Mouse (Mus musculus) myocyte (in vitro differentiated cells): ENCODE measurements around the gene Nprl2.

Experiments used
- CEBPB ChIP-seq: IDR thresholded peaks from 2 replicates; pipeline ENCODE4 v1.6.1; 2011; ENCODE audit warnings: mild to moderate bottlenecking, moderate library complexity; ENCODE audit not compliant: poor library complexity, insufficient read depth, severe bottlenecking
- E2F4 ChIP-seq: IDR thresholded peaks from one replicate; pipeline ENCODE4 v1.6.1; 2011; ENCODE audit warnings: mild to moderate bottlenecking, control low read depth, moderate library complexity; ENCODE audit not compliant: insufficient read depth
- MYOD1 ChIP-seq, 3 experiments: IDR thresholded peaks; one replicate each; pipeline ENCODE4 v1.6.1; 2011; ENCODE audit warnings: control low read depth in 2 of 3, low read depth in 2 of 3, mild to moderate bottlenecking in 2 of 3, moderate library complexity in 1 of 3; ENCODE audit not compliant: insufficient read length in 2 of 3, control insufficient read depth in 1 of 3
- POLR2A ChIP-seq: IDR thresholded peaks from one replicate; pipeline ENCODE4 v1.6.1; 2011; ENCODE audit warnings: low read depth, mild to moderate bottlenecking, control low read depth, moderate library complexity; ENCODE audit not compliant: insufficient read length
- REST ChIP-seq: IDR thresholded peaks from one replicate; pipeline ENCODE4 v1.6.1; 2011; ENCODE audit warnings: mild to moderate bottlenecking, control low read depth, moderate library complexity; ENCODE audit not compliant: insufficient read depth, insufficient read length
- SRF ChIP-seq: IDR thresholded peaks from one replicate; pipeline ENCODE4 v1.6.1; 2011; ENCODE audit warnings: low read depth; ENCODE audit not compliant: control insufficient read depth, insufficient read length
- TCF12 ChIP-seq: IDR thresholded peaks from one replicate; pipeline ENCODE4 v1.6.1; 2011; ENCODE audit warnings: mild to moderate bottlenecking, control low read depth; ENCODE audit not compliant: poor library complexity, insufficient read depth, severe bottlenecking
- TCF3 ChIP-seq: IDR thresholded peaks from one replicate; pipeline ENCODE4 v1.6.1; 2011; ENCODE audit warnings: low read depth, control low read depth; ENCODE audit not compliant: insufficient read length

DNA sequence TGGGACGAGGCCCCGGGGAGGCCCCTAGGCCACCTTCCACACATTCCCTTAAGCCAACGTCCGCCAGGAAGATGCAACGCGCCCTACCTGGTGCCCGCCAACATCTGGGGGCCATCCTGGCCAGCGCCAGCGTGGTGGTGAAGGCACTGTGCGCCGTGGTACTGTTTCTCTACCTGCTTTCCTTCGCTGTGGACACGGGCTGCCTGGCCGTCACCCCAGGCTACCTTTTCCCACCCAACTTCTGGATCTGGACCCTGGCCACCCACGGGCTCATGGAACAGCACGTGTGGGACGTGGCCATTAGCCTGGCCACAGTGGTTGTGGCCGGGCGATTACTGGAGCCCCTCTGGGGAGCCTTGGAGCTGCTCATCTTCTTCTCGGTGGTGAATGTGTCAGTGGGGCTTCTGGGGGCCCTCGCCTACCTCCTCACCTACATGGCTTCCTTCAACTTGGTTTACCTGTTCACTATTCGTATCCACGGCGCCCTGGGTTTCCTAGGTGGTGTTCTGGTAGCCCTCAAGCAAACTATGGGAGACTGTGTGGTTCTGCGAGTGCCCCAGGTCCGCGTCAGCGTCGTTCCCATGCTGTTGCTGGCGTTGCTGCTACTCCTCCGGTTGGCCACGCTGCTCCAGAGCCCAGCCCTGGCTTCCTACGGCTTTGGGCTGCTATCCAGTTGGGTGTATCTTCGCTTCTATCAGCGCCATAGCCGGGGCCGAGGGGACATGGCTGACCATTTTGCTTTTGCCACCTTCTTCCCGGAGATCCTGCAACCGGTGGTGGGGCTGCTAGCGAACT lies 7.4 kb upstream of the Nprl2 start:
- TF ChIP-seq CEBPB (no peak), POLR2A (no peak), REST (no peak), TCF12 (no peak), E2F4 (no peak), MYOD1 (IDR thresholded peaks at IDR 0.05; ENCODE audit: control insufficient read depth in 1 of 3, insufficient read length in 2 of 3, low read depth in 2 of 3) (no peak), TCF3 (no peak), SRF (no peak)
